Mouse (Mus musculus) embryonic stem cell, embryonic (primary cell): Measurements from ENCODE around the gene Pcsk4.

ENCODE experiments used
- CTCF ChIA-PET, 4 experiments: fragments of 300-600 bp in 2 of 4; fragments of 350-600 bp in 2 of 4; sonication (Branson Sonifier 250); formaldehyde crosslinking; loops; one replicate each; lab custom pipeline; 2022; ENCODE audit warnings: inconsistent platforms in 2 of 4; lab: Charles Lee
- POLR2A ChIA-PET, 4 experiments: fragments of 300-600 bp in 2 of 4; fragments of 350-600 bp in 2 of 4; sonication (Branson Sonifier 250); formaldehyde crosslinking; loops; one replicate each; lab custom pipeline; 2022; ENCODE audit warnings: antibody characterized with exemption in 4 of 4, inconsistent platforms in 1 of 4; lab: Charles Lee

The Pcsk4 gene

DNA sequence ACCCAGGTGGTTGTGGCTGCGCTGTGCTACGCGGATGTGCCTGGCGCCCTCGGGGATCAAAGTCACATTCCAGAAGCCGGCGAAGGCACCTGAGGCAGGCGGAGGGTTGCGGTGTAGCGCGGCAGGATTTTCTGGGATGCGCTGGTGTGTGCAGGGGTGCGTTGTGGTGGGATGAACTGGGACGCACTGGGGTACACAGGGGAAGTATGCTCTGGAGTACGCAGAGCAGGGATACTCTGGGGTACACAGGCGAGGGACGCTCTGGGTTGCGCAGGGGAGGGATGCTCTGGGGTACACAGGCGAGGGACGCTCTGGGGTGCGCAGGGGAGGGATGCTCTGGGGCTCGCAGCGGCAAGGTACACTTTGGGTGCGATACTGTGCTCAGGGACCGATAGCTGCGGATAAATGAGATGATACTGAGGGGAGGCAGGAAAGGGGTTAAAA lies 13.0 kb upstream of the Pcsk4 start:
- CTCF ChIA-PET, result interaction anchor here (0.7 to 5.3 kb wide), 13 partner anchors 8 to 167 kb away, joined by 3 to 27 read pairs (median 6); partner anchors contain the start of genes Efna2 (in 1 of the 4), Pcsk4 (in 1 of the 4), Reep6 (in 1 of the 4) and Rps15 (in 1 of the 4)
- POLR2A ChIA-PET, result interaction anchor here (0.8 to 5.2 kb wide), 31 partner anchors 8 to 383 kb away, joined by 3 to 60 read pairs (median 5); partner anchors contain the start of genes Rps15 (in 4 of the 4), Reep6 (in 3 of the 4), Pcsk4 (in 2 of the 4) and Wdr18 (in 2 of the 4)

DNA sequence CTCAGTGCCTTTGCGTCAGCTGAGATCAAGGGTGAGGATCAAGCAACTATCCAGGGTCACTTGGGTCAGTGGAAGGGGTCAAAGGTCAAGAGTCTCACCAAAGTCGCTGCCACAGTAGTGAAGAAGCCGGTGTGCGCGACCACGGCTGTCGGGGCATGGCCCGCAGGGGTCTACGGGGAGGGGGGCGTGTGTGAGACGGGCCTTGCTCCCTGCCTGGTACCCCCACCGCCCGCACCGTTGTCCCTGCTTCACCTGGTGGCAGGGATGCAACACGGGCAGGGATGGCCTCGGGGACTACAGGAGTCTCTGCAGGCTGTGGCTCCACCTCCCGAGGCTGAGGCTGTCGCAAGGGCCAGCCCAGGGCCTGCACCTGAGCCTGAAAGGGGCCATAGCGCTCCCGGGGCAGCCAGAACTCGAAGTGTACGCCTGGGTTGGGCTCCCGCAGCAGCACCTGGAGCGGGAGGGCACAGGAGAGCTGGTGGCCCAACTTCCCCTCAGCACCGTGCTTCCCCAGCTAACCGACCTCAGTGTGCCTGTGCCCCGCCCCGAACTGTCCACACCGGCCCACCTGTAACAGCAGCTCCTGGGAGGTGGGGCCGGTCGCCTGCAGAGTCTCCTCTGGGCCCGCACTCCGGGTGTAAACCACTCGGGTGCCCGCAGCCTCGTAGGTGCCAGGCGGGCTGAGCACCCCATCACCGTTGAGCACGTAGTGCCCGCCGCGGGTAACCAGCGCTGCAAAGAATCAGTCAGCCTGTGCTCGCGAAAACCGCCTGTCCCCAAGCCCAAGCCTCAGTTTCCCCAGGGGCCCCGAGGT lies 12.4 kb upstream of the Pcsk4 start:
- POLR2A ChIA-PET, result interaction anchor here (0.6 to 5.2 kb wide), 25 partner anchors 9 to 382 kb away, joined by 3 to 60 read pairs (median 7); partner anchors contain the start of genes Reep6 (in 3 of the 4), Rps15 (in 3 of the 4), Pcsk4 (in 2 of the 4) and Apc2 (in 1 of the 4)

DNA sequence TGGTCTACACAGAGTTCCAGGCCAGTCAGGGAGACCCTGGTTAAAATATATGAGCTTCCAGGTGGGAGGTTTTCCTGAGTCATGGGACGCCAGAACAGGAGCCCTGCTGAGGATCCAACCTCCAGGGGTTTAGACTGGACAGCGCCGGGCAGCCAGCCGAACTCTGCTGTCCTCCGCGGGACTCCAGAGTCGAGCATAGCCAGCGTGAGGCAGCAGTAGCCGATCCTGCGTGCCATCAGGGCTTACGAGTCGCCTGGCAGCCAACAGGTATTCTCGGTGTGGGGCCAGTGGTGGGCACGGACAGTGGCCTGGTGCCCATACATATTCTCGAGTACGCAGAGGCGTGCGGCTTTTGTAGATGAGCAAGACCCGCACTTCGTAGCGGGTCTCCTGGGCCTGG lies 11.7 kb upstream of the Pcsk4 start:
- ChIA-PET CTCF (interaction anchor here in 3 of 4 experiments (0.7 to 5.3 kb wide), 17 partner anchors 9 to 337 kb away, joined by 3 to 30 read pairs (median 6); partner anchors contain the start of genes Pcsk4 (in 1 of the 3) and Reep6 (in 1 of the 3)), POLR2A (interaction anchor here in 3 of 4 experiments (0.8 to 5.2 kb wide), 15 partner anchors 9 to 48 kb away, joined by 3 to 60 read pairs (median 6); partner anchors contain the start of genes Pcsk4 (in 2 of the 3), Reep6 (in 2 of the 3), Rps15 (in 2 of the 3) and Apc2 (in 1 of the 3))

More for the DNA sequence above, 12.4 kb upstream of the Pcsk4 start:
- CTCF ChIA-PET, result interaction anchor here in 3 of 4 experiments (0.7 to 5.3 kb wide), 13 partner anchors 9 to 168 kb away, joined by 3 to 30 read pairs (median 16); partner anchors contain the start of genes Pcsk4 (in 1 of the 3) and Reep6 (in 1 of the 3)

DNA sequence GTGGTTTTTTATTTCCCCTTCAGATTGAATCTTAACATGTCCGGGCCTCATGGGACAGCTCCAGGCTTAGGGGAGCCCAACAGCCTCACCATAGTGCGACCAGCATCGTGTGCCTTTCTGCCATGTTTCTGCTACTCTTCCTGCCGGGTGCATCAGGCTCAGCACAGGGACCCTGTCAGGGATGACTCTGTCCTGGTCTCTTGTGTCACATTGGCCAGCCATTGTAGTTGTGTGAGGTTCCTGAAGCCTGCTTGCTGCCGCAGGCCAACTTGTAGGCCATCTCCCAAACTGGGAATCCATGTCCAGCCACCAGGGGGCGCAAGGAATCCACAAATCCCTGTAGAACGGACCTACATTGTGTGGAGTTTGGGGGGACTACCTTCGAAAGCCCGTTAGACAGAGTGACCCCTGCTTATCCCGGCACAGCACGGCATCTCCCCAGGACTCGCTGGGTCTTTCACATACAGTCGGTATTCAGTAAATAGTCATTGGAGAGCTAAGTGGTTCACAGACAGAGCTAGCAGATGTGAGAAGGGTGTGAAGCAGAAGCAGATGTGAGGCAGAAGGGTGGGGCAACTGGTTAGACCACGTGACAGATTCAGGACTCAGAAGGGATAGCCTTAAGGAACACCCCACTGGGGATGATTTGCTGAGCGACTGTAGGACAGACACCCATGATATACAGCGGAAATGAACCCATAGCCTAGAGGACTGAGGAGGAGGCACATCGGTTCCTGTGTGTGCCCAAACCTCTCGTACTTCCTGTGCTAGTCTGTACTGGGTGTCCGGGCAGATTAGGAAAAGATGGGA lies 10.8 kb upstream of the Pcsk4 start:
- POLR2A ChIA-PET, result interaction anchor here (0.5 to 5.2 kb wide), 21 partner anchors 10 to 390 kb away, joined by 3 to 60 read pairs (median 5); partner anchors contain the start of genes Pcsk4 (in 2 of the 4), Reep6 (in 2 of the 4), Rps15 (in 2 of the 4) and Apc2 (in 1 of the 4)
- CTCF ChIA-PET, result interaction anchor here (0.6 to 5.3 kb wide), 38 partner anchors 8 to 356 kb away, joined by 3 to 30 read pairs (median 4); partner anchors contain the start of genes Pcsk4 (in 3 of the 4), Reep6 (in 3 of the 4), Adamtsl5 (in 2 of the 4) and Atp8b3 (in 1 of the 4)

DNA sequence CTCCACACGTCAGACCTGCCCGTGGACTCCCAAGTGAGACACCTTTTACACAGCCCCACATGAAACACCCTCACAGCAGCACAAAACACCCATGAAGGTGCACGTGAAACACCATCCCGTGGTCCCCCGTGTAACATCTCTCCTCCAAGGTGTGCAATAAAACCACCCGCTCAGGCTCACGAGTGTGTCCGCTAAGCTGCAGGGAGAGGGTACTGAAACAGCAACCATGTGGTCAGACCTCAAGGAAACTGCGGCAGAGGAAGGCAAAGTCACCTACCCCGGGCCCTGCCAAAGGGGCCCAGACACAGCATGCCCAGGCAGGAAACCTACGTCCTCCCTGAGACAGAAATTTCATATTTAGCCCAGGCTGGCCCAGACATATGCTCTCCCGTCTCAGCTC lies 7.0 kb upstream of the Pcsk4 start:
- ChIA-PET POLR2A (interaction anchor here in 3 of 4 experiments (0.6 to 1.9 kb wide), 7 partner anchors 10 to 44 kb away, joined by 3 to 9 read pairs (median 4); partner anchors contain the start of gene Rps15 (in 1 of the 3)), CTCF (interaction anchor here in 2 of 4 experiments (0.6 to 2.5 kb wide), 4 partner anchors 14 to 816 kb away, joined by 3 to 13 read pairs (median 5); no protein-coding TSS in a partner anchor)

DNA sequence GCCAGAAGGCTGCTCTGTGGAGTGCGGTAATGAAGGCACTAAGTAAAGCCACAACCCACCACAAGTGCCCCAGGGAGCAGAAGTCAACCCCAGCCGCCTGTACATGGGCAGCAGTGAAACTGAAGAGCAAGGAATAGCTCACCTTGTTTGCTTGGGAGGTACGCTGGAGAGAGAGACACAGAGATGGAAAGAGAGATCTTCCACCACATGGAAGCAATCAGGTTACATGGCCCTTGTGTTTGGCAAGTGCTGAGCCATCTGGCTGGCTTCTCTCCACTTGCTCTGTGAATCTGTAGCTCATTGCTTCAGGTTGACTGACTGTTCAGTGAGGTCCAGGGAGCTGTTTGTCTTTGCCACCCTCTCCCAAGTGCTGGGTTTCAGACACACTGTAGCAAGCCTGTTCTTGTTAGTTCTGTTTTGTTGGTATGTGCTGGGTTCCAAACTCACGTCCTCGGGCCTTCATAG lies 3.3 kb upstream of the Pcsk4 start:
- ChIA-PET POLR2A (interaction anchor here in 1 of 4 experiments (1.1 kb wide), 1 partner anchor 10 kb away, joined by 3 read pairs; no protein-coding TSS in a partner anchor), CTCF (interaction anchor here in 2 of 4 experiments (0.5 to 1.0 kb wide), 3 partner anchors 18 to 158 kb away, joined by 3 to 7 read pairs (median 4); no protein-coding TSS in a partner anchor)

DNA sequence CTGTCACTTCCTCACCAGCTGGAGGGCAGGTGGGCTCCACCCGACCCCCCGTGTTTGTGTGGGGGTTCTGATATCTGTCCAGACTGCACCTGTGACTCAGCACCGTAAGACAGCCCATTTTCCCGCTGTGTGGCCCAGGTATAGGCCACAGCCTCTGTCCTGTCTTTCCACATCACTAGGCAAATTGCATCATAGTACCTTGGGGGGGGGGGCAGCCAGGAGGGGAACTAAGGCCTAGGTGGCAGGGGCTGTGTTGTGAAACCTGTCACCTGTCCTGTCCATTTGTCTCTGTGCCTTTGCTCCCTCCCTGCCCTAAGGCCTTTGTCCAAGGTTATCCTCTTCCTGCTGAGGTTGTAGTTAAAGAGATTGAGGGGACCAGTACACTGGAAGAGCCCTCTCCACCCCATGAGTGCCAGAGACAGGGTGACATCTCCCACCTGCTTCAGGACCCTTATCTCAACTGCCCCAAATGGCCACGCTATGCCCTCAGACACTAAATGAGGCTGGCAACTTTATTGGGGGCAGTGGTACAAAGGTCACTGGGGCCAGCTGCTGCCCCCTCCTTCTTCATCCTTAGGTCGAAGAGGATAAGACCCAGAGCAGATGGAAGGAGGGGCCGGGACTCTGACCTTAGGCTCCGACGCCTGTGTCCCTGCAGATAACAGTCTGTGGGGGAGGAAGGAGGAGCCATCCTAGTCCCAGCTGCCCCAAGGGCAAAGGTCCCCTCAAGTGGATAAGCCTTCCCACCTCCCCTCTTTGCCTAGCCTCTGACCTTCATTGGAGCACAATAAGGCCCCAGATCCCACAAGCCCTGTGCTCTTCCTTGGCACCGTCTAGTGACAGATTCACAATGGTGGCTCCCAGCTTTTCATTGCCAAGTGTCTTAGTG lies 2.6 kb upstream of the Pcsk4 start:
- ChIA-PET CTCF (interaction anchor here in 2 of 4 experiments (0.5 to 1.0 kb wide), 3 partner anchors 19 to 157 kb away, joined by 3 to 7 read pairs (median 4); no protein-coding TSS in a partner anchor), POLR2A (interaction anchor here in 2 of 4 experiments (1.1 to 3.9 kb wide), 4 partner anchors 10 to 40 kb away, joined by 3 to 60 read pairs (median 16); partner anchors contain the start of gene Rps15 (in 1 of the 2))

DNA sequence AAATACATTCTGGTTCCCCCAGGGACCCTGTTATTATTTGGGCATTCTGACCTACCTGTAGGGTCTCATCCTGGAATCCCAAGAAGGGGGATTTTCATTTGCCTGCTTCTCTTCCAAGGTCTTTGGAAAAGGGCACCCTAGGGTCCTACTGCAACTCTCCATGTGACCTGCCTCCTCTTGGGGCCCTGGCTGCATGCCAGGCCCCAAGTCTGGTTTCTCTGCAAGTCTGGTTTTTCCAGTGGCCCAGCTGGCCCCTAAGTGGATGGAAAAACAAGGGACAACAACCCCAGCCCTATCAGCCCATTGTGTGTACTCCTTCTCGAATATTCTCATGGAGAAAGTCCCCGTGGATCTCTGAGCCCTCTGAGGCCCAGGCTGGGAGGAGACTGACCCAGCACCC lies 1.6 kb upstream of the Pcsk4 start:
- CTCF ChIA-PET, result interaction anchor here in 1 of 4 experiments (1.9 kb wide), 1 partner anchor 20 kb away, joined by 10 read pairs; no protein-coding TSS in a partner anchor
- POLR2A ChIA-PET, result interaction anchor here in 3 of 4 experiments (0.5 to 3.9 kb wide), 10 partner anchors 11 to 69 kb away, joined by 3 to 60 read pairs (median 11); partner anchors contain the start of genes Rps15 (in 2 of the 3) and Mbd3 (in 1 of the 3)

DNA sequence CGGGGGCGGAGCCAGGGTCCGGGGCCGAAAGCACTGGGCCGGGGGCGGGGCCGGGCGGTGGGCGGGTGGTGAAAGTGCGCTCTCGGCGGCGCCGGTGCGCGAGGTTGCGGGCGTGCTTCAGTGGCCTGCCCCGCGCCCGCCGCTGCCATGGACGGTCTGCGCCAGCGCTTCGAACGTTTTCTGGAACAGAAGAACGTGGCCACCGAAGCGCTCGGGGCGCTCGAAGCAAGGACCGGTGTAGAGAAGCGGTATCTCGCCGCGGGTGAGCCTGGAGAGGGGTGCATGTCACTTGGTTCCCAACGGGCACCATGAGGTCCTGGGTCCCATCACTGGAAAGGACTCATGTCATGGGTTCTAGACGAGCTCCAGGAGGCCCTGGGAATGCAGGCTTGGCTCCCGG lies 786 bp upstream of the Pcsk4 start:
- CTCF ChIA-PET, result interaction anchor here in 3 of 4 experiments (0.9 to 3.1 kb wide), 28 partner anchors 10 to 707 kb away, joined by 3 to 17 read pairs (median 4); partner anchors contain the start of genes Mum1 (in 2 of the 3), Adamtsl5 (in 1 of the 3), Apc2 (in 1 of the 3) and Dazap1 (in 1 of the 3)
- POLR2A ChIA-PET, result interaction anchor here (0.7 to 4.9 kb wide), 78 partner anchors 8 to 948 kb away, joined by 3 to 85 read pairs (median 5); partner anchors contain the start of genes Mbd3 (in 3 of the 4), Rps15 (in 3 of the 4), Apc2 (in 2 of the 4) and Mum1 (in 2 of the 4)

DNA sequence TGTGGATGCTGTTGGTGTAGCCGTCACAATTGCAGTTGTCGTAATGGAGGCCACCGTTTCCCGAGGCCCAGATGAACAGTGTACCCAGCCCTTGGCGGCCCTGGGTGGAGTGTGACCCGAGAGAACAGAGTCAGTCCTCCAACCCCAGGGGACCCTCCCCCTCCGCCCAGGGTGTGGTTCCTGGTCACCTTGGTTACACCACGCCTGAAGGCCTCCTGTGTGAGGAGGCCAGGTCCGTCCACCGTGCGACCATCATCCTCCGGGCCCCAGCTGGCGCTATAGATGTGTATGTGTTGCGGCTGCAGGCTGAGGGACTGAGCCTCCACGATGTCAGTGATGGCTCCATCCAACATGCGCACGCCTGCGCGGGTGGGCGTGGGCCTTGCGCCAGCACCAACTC lies 4.3 kb downstream of the Pcsk4 start:
- ChIA-PET CTCF (interaction anchor here in 1 of 4 experiments (1.3 kb wide), 1 partner anchor 49 kb away, joined by 4 read pairs; no protein-coding TSS in a partner anchor), POLR2A (no interaction called here)

DNA sequence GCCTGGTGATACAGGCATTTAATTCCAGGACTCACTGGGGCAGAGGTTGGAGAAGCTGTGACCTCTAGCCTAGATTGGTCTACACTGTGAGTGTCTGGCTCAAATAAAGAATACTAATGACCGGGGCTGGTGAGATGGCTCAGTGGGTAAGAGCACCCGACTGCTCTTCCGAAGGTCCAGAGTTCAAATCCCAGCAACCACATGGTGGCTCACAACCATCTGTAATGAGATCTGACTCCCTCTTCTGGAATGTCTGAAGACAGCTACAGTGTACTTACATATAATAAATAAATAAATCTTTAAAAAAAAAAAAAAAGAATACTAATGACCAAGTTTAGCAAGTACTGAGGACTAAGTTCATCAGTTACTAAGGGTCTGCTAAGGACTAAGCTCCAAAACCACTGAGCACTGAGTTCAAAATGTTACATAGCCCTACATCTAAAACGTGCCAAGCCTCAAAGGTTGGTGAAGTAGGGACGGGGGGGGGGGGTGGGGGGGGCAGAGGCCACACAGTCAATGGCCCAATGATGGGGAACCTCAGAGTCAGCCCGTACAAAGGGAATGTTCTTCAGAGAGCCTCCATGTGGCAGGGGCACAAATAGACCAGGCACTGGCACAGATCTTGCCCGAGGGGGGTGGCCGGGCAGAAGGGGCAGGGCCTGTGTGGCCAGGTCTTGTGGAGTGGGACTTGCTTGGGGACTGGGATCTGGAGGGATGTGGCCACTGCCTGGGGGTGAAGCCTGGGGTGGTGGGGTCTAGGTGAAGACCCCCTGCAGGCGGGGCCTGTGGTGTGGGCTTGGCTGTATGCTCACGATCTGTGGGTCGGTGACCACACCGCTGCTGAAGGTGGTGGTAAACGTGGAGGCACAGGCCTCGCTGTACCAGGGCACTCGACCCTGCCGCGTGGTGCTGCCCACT lies 4.9 kb downstream of the Pcsk4 start:
- POLR2A ChIA-PET, result interaction anchor here in 2 of 4 experiments (0.5 to 2.0 kb wide), 7 partner anchors 12 to 156 kb away, joined by 3 to 16 read pairs (median 4); partner anchors contain the start of gene Rps15 (in 2 of the 2)
- CTCF ChIA-PET, result interaction anchor here (0.6 to 1.3 kb wide), 7 partner anchors 8 to 626 kb away, joined by 3 to 6 read pairs (median 4); no protein-coding TSS in a partner anchor

DNA sequence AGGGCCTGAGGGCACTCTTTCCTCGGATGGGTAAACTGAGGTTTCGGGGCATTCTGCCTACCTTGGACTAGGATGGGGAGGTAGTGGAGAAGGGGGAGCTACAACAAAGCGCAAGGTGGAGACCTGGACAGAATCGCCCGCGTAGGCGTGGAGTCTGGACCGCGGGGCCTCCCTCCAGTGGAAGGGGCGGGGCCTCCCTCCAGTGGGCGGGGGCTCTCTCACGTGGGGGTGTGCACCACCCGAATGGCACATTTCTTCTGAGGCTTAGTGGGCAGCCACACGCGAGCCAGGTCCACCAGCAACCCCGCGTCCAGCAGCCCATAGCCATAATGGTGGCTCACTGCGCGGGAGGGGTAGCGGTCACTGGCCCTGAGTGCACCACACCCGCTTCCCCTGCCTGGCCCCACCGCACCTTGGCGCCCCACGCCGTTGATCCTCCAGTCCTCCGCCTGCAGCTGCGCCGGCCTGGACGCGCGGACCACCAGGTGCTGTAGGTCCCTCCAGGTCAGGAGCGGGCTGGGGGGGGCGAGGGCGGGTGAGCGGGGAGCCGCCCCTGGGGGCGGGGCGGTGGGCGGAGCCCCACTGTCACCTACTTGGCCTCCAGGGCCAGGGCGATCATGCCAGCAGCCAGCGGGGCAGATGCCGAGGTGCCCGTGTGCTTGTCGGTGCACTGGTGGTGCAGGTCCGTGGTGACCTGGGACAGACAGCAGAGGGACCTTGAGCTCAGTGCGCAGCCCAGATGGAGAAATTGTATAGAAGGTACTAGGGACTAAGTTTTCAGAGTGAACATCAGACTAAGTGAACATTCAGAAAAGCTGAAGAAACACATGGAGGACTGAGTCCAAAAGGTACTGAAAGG lies 5.8 kb downstream of the Pcsk4 start:
- ChIA-PET CTCF (interaction anchor here in 2 of 4 experiments (0.5 to 1.2 kb wide), 6 partner anchors 27 to 675 kb away, joined by 3 to 7 read pairs (median 4); no protein-coding TSS in a partner anchor), POLR2A (interaction anchor here in 3 of 4 experiments (0.5 to 2.0 kb wide), 11 partner anchors 11 to 605 kb away, joined by 3 to 16 read pairs (median 4); partner anchors contain the start of gene Rps15 (in 2 of the 3))

DNA sequence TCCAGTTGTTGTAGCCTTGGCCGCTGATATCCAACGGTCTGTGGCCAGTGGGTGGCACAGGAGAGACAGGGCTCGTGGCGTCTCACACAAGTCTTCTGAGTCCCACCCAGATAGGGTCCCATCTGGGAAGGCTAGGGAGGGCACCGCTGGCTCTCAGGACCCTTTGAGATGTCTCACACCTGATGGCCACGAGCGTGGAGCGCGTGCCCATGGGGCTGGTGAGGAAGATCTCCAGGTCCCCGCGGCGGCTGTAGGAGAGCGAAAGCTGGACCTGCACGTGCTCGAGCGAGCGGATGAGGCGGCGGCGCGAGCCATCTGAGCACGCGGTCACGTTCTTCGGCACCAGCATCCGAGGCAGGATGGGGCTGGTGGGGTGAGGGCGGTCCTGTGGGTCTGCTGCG lies 6.5 kb downstream of the Pcsk4 start:
- ChIA-PET POLR2A (interaction anchor here in 2 of 4 experiments (1.4 to 2.0 kb wide), 4 partner anchors 11 to 31 kb away, joined by 5 to 16 read pairs (median 6); partner anchors contain the start of gene Rps15 (in 2 of the 2)), CTCF (no interaction called here)
